Comparison of ENCODE assay signal across 8 mouse cellular contexts in the genomic region with DNA sequence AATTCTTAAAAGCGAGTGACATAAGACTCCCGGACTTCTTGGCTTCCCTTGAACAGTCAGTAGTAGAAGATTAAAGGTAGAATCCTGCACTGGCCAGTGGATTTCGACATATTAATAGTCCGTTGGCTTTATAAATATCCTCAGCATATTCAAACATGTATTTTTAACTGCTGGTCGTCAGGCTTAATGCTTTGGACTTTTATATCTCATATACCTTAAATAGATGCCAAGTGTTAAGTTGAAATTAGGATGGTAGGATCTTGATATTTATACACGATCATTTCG. TPM values are rescaled to one million over a fixed set of nuclear protein-coding genes. Genes with fewer than 3 reads are reported as not detected.
DNase-seq lines count a peak whose midpoint lies in the region; ATAC-seq and TF ChIP-seq lines count a peak whose summit lies in the region.

No protein-coding gene starts in this region.

- ATAC-seq in lung, embryonic 14.5 days (ENCODE audit: insufficient read depth), result no peak
- ATAC-seq in neural tube, embryonic 14.5 days (ENCODE audit: low read depth), result no peak
- no peak for ATAC-seq in megakaryocyte progenitor cell, adult 5-6 weeks (replicated peaks; ENCODE audit: poor library complexity)

- H3K27me3 ChIP-seq in lung, embryonic 14.5 days (ENCODE audit: insufficient read depth, low read length), result no peaks in the 10 kb centered on the region
- H3K27me3 ChIP-seq in limb, embryonic 10.5 days (ENCODE audit: low read depth, poor library complexity, severe bottlenecking), result no peaks in the 10 kb centered on the region
- H3K27me3 ChIP-seq in neural tube, embryonic 14.5 days (ENCODE audit: control insufficient read depth, insufficient read depth, low read length), result no peaks in the 10 kb centered on the region

- H3K36me3 ChIP-seq in lung, embryonic 14.5 days (ENCODE audit: insufficient read depth), result peaks cover 5% of the 10 kb centered on the region; the same call in 1 of the 2 replicates
- H3K36me3 ChIP-seq in limb, embryonic 10.5 days, result peaks cover 13% of the 10 kb centered on the region
- H3K36me3 ChIP-seq in neural tube, embryonic 14.5 days (ENCODE audit: control insufficient read depth, insufficient read depth, low read length), result no peaks in the 10 kb centered on the region

- TF ChIP-seq POLR2A in embryonic fibroblast, embryonic 13.5 days (IDR thresholded peaks at IDR 0.05; ENCODE audit: low read depth, low read length), result no peak

- no peaks in the 10 kb centered on the region for H3K9me3 ChIP-seq in lung, embryonic 14.5 days (ENCODE audit: low read depth, low read length)
- no peaks in the 10 kb centered on the region for H3K9me3 ChIP-seq in limb, embryonic 10.5 days (replicated peaks)
- no peaks in the 10 kb centered on the region for H3K9me3 ChIP-seq in neural tube, embryonic 14.5 days (ENCODE audit: control insufficient read depth, low read length)

- H3K4me3 ChIP-seq in lung, embryonic 14.5 days (ENCODE audit: low read depth, low read length), result peak overlapping the region; percentile 94
- H3K4me3 ChIP-seq in embryonic fibroblast, embryonic 13.5 days (ENCODE audit: insufficient read depth, low read length), result peak overlapping the region; percentile 86
- peak overlapping the region; percentile 99 for H3K4me3 ChIP-seq in limb, embryonic 10.5 days
- peak overlapping the region; percentile 61 for H3K4me3 ChIP-seq in neural tube, embryonic 14.5 days (ENCODE audit: low read depth, low read length)

- peak overlapping the region; percentile 98 for H3K9ac ChIP-seq in lung, embryonic 14.5 days
- peak overlapping the region; percentile 84; the same call in 1 of the 2 replicates for H3K9ac ChIP-seq in neural tube, embryonic 14.5 days (replicated peaks; ENCODE audit: low read depth, low read length)

- peak; percentile 41 for DNase-seq in lung, embryonic 14.5 days
- no peak for DNase-seq in lung, postnatal 4 days
- DNase-seq in limb, embryonic 10.5 days (ENCODE audit: low spot score), result no peak
- no peak for DNase-seq in layer of hippocampus, postnatal 36 days
- DNase-seq in adrenal gland, postnatal 36 days, result no peak

- WGBS in lung, embryonic 14.5 days, result 11% methylated on average over 7 of the region's 7 CpGs
- WGBS in limb, embryonic 10.5 days, result 32% methylated on average over 7 of the region's 7 CpGs
- WGBS in neural tube, embryonic 14.5 days, result 42% methylated on average over 7 of the region's 7 CpGs

- peak overlapping the region; percentile 88 for H3K4me2 ChIP-seq in lung, embryonic 14.5 days
- peak overlapping the region; percentile 57 for H3K4me2 ChIP-seq in neural tube, embryonic 14.5 days (ENCODE audit: low read depth, low read length)

- no peak for TF ChIP-seq CTCF in lung, embryonic 14.5 days (IDR thresholded peaks at IDR 0.05; ENCODE audit: low read depth)
- no peak for TF ChIP-seq CTCF in embryonic fibroblast, embryonic 13.5 days (IDR thresholded peaks at IDR 0.05; ENCODE audit: borderline replicate concordance, insufficient read depth, low read length)

- peaks cover 26% of the 10 kb centered on the region for H3K4me1 ChIP-seq in lung, embryonic 14.5 days (ENCODE audit: insufficient read depth)
- H3K4me1 ChIP-seq in embryonic fibroblast, embryonic 13.5 days (ENCODE audit: control insufficient read depth, insufficient read depth, low read length), result peaks cover 2% of the 10 kb centered on the region; the same call in 1 of the 2 replicates
- H3K4me1 ChIP-seq in limb, embryonic 10.5 days, result peaks cover 35% of the 10 kb centered on the region
- peaks cover 28% of the 10 kb centered on the region for H3K4me1 ChIP-seq in neural tube, embryonic 14.5 days (ENCODE audit: control insufficient read depth, insufficient read depth, low read length)

- H3K27ac ChIP-seq in lung, embryonic 14.5 days (ENCODE audit: low read depth), result peak overlapping the region; percentile 98
- peak overlapping the region; percentile 87 for H3K27ac ChIP-seq in embryonic fibroblast, embryonic 13.5 days (ENCODE audit: insufficient read depth, low read length)
- H3K27ac ChIP-seq in limb, embryonic 10.5 days, result peak overlapping the region; percentile 99
- no peak overlapping the region for H3K27ac ChIP-seq in neural tube, embryonic 14.5 days (ENCODE audit: low read depth, low read length)

RNA-seq across cellular contexts. Expression of a gene that starts 1.1 kb away (rescaled TPM):
- 91.1 and 92.1 TPM in 2 replicates for polyA plus RNA-seq in lung, embryonic 14.5 days (2014; fragmentation: Nextera tagmentation; extraction: Ambion mirVana)
- polyA plus RNA-seq in embryonic fibroblast, embryonic 13.5 days (2011; ENCODE audit: insufficient read length, low read depth, missing spikeins), result 123 and 130 TPM in 2 replicates
- 73.3 and 93.4 TPM in 2 replicates for polyA plus RNA-seq in limb, embryonic 10.5 days (2016; fragmentation: Nextera tagmentation; extraction: Ambion mirVana)
- polyA plus RNA-seq in neural tube, embryonic 14.5 days (2014; fragmentation: Nextera tagmentation; extraction: Ambion mirVana), result 86.2 and 106 TPM in 2 replicates
- total RNA-seq in megakaryocyte progenitor cell, adult 5-6 weeks (2015), result 58.0 and 58.5 TPM in 2 replicates
- 112 and 133 TPM in 2 replicates for total RNA-seq in megakaryocyte progenitor cell, adult 5-6 weeks (2017)
- total RNA-seq in layer of hippocampus, postnatal 36 days (2021), result 10 to 100 TPM; 65.5 to 65.9 TPM
- total RNA-seq in adrenal gland, postnatal 36 days (2021), result 10 to 100 TPM; 65.1 to 74.9 TPM
